Mouse (Mus musculus): ENCODE measurements around the gene Rpn2. TPM values are rescaled to one million over a fixed set of nuclear protein-coding genes. Genes with fewer than 3 reads are reported as not detected.
A peak's percentile ranks its signal among the peaks of the same experiment; 100 is the strongest.

Rpn2 gene
- polyA plus RNA-seq, 1 experiment from 2014 or later: 202 TPM

DNA sequence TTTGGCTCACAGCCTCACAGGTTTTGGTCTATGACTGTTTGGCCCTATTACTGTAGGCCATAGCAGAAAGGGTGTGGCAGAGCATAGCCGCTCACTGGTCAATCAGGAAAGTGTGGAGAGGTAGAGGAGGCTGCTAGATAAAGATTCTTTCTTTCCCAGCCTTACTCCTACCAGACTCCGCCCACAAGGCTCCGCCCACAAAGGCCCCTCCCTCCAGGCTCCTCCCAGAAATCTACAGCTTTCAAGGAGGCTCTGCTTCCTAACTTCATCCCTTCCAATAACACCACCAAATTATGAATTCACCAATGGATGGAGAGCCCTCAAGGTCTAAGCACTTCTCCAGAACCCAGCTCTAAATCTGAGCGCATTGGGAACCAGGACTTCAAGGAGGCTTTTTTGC, 74.4 kb downstream of the Rpn2 start:
- Histone ChIP-seq H3K4me3 (ENCODE audit: low read depth, low read length) (no peak overlapping the region), H3K4me1 (ENCODE audit: control insufficient read depth, insufficient read depth, low read length) (peaks cover 12% of the 10 kb centered on the region), H3K27ac (ENCODE audit: low read depth, low read length) (no peak overlapping the region), H3K9me3 (ENCODE audit: control insufficient read depth, low read length) (no peaks in the 10 kb centered on the region), H3K4me2 (ENCODE audit: low read depth, low read length) (no peak overlapping the region), H3K9ac (replicated peaks; ENCODE audit: low read depth, low read length) (no peak overlapping the region), H3K36me3 (ENCODE audit: control insufficient read depth, insufficient read depth, low read length) (no peaks in the 10 kb centered on the region), H3K27me3 (ENCODE audit: control insufficient read depth, insufficient read depth, low read length) (no peaks in the 10 kb centered on the region)
- no peak for ATAC-seq (ENCODE audit: low read depth)
- WGBS: 70% methylated on average over 4 of the region's 4 CpGs

GRCm38 (mm10) chr2:157354106-157354505, 75.3 kb downstream of the Rpn2 start:
- no peak for ATAC-seq (ENCODE audit: low read depth)

GRCm38 (mm10) chr2:157360028-157360427, 81.2 kb downstream of the Rpn2 start:
- Histone ChIP-seq H3K9me3 (ENCODE audit: control insufficient read depth, low read length) (no peaks in the 10 kb centered on the region), H3K27me3 (ENCODE audit: control insufficient read depth, insufficient read depth, low read length) (no peaks in the 10 kb centered on the region), H3K4me3 (ENCODE audit: low read depth, low read length) (no peak overlapping the region), H3K4me2 (ENCODE audit: low read depth, low read length) (no peak overlapping the region), H3K27ac (ENCODE audit: low read depth, low read length) (no peak overlapping the region), H3K9ac (replicated peaks; ENCODE audit: low read depth, low read length) (no peak overlapping the region), H3K36me3 (ENCODE audit: control insufficient read depth, insufficient read depth, low read length) (no peaks in the 10 kb centered on the region), H3K4me1 (ENCODE audit: control insufficient read depth, insufficient read depth, low read length) (no peaks in the 10 kb centered on the region)
- no peak for ATAC-seq (ENCODE audit: low read depth)
- WGBS: 89% methylated on average over 5 of the region's 5 CpGs

More at GRCm38 (mm10) chr2:157354106-157354505, 75.3 kb downstream of the Rpn2 start:
- H3K27ac ChIP-seq (ENCODE audit: low read depth, low read length): 0 out of 2 replicates have a peak overlapping the region, but pooled peaks have one; percentile 1
- no peaks in the 10 kb centered on the region for H3K9me3 ChIP-seq (ENCODE audit: control insufficient read depth, low read length)
- H3K4me2 ChIP-seq (ENCODE audit: low read depth, low read length): no peak overlapping the region
- no peaks in the 10 kb centered on the region for H3K36me3 ChIP-seq (ENCODE audit: control insufficient read depth, insufficient read depth, low read length)
- no peaks in the 10 kb centered on the region for H3K27me3 ChIP-seq (ENCODE audit: control insufficient read depth, insufficient read depth, low read length)
- H3K4me3 ChIP-seq (ENCODE audit: low read depth, low read length): no peak overlapping the region
- 54% methylated on average over 3 of the region's 3 CpGs for WGBS
- H3K4me1 ChIP-seq (ENCODE audit: control insufficient read depth, insufficient read depth, low read length): peaks cover 5% of the 10 kb centered on the region
- H3K9ac ChIP-seq (replicated peaks; ENCODE audit: low read depth, low read length): no peak overlapping the region

DNA sequence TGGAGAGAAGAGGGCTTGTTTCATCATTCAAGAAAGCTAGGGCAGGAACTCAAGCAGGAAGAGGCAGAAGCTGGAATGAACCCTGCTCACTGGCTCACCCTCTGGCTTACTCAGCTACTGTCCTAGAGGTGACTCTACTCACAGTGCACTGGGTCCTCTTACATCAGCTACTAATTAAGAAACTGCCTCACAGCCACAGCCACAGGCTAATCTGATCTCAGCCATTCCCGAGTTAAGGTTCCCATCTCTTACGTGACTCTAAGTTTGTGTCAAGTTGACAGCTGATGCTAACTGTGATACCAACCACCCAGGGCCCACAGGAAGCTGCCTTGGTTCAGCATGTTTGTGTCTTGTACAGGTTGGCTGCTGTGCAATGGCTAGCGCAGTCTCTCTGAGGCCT, 84.2 kb downstream of the Rpn2 start:
- H3K4me3 ChIP-seq (ENCODE audit: low read depth, low read length): no peak overlapping the region
- H3K9me3 ChIP-seq (ENCODE audit: control insufficient read depth, low read length): no peaks in the 10 kb centered on the region
- H3K4me2 ChIP-seq (ENCODE audit: low read depth, low read length): no peak overlapping the region
- WGBS: 94% methylated on average over 3 of the region's 3 CpGs
- no peaks in the 10 kb centered on the region for H3K36me3 ChIP-seq (ENCODE audit: control insufficient read depth, insufficient read depth, low read length)
- H3K9ac ChIP-seq (replicated peaks; ENCODE audit: low read depth, low read length): no peak overlapping the region
- no peak overlapping the region for H3K27ac ChIP-seq (ENCODE audit: low read depth, low read length)
- H3K4me1 ChIP-seq (ENCODE audit: control insufficient read depth, insufficient read depth, low read length): peaks cover 7% of the 10 kb centered on the region; the same call in 1 of the 2 replicates
- H3K27me3 ChIP-seq (ENCODE audit: control insufficient read depth, insufficient read depth, low read length): no peaks in the 10 kb centered on the region
- no peak for ATAC-seq (ENCODE audit: low read depth)

- Histone ChIP-seq H3K4me1 (ENCODE audit: control insufficient read depth, insufficient read depth, low read length) (peaks cover 21% of the 10 kb centered on the region; the same call in 1 of the 2 replicates), H3K27ac (ENCODE audit: low read depth, low read length) (peak overlapping the region; percentile 88; the same call in 1 of the 2 replicates), H3K4me3 (ENCODE audit: low read depth, low read length) (peak overlapping the region; percentile 92), H3K36me3 (ENCODE audit: control insufficient read depth, insufficient read depth, low read length) (no peaks in the 10 kb centered on the region), H3K9me3 (ENCODE audit: control insufficient read depth, low read length) (no peaks in the 10 kb centered on the region), H3K4me2 (ENCODE audit: low read depth, low read length) (peak overlapping the region; percentile 92), H3K9ac (replicated peaks; ENCODE audit: low read depth, low read length) (peak overlapping the region; percentile 93; the same call in 1 of the 2 replicates), H3K27me3 (ENCODE audit: control insufficient read depth, insufficient read depth, low read length) (no peaks in the 10 kb centered on the region)
- no peak for ATAC-seq (ENCODE audit: low read depth)
- WGBS: 91% methylated on average over 9 of the region's 9 CpGs
Observed at GRCm38 (mm10) chr2:157366762-157367161, 87.9 kb downstream of the Rpn2 start.

DNA sequence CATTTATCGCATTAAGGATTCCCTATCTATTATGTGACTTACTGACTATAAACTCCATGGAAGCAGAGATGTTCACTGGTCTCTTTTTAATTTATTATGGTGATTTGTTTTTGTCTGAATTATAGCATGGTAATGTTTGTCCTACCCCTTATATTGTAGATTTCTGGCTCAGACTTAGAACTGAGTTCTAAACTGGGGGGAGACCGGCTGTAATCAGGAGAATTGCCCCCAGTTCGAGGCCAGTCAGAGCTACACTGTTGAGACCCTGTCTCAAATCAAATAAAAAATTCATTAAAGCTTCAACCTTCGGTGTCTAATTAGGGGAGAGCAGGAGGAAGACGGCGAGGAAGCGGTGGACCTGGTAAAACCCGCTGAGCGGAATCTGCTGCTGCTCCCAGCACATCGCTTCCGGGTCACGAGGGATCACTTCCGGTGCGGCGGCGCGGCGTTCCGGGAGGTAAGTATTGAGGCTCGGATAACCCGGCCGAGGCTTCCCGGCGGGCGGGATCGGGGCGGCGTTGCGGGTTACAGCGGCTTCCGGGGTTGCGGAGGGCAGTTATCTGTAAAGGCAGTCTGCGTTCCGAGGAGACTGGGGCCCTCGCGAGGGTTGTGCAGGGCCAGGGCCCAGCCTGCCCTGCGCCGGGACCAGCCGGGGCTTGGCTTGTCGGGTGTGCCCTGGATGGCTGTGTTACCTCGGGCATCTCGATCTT, 88.5 kb downstream of the Rpn2 start, which contains the start of gene Manbal:
TSS of gene Manbal (plus strand) at position 411 of the 710 bp plus-strand sequence.
- ATAC-seq (ENCODE audit: low read depth): peak; percentile 91
- no peaks in the 10 kb centered on the region for H3K9me3 ChIP-seq (ENCODE audit: control insufficient read depth, low read length)
- peak within 1 kb of the TSS; percentile 92 for H3K4me2 ChIP-seq (ENCODE audit: low read depth, low read length)
- peaks cover 21% of the 10 kb centered on the region; the same call in 1 of the 2 replicates for H3K4me1 ChIP-seq (ENCODE audit: control insufficient read depth, insufficient read depth, low read length)
- H3K4me3 ChIP-seq (ENCODE audit: low read depth, low read length): peak within 1 kb of the TSS; percentile 92
- 4% methylated on average over 42 of the region's 42 CpGs for WGBS
- peak within 1 kb of the TSS; percentile 88 for H3K27ac ChIP-seq (ENCODE audit: low read depth, low read length)
- no peaks in the 10 kb centered on the region for H3K27me3 ChIP-seq (ENCODE audit: control insufficient read depth, insufficient read depth, low read length)
- H3K36me3 ChIP-seq (ENCODE audit: control insufficient read depth, insufficient read depth, low read length): no peaks in the 10 kb centered on the region
- H3K9ac ChIP-seq (replicated peaks; ENCODE audit: low read depth, low read length): peak within 1 kb of the TSS; percentile 93

- Histone ChIP-seq H3K9me3 (ENCODE audit: control insufficient read depth, low read length) (no peaks in the 10 kb centered on the region), H3K27ac (ENCODE audit: low read depth, low read length) (peak overlapping the region; percentile 88), H3K36me3 (ENCODE audit: control insufficient read depth, insufficient read depth, low read length) (no peaks in the 10 kb centered on the region), H3K4me2 (ENCODE audit: low read depth, low read length) (peak overlapping the region; percentile 92), H3K4me3 (ENCODE audit: low read depth, low read length) (peak overlapping the region; percentile 92), H3K4me1 (ENCODE audit: control insufficient read depth, insufficient read depth, low read length) (peaks cover 21% of the 10 kb centered on the region; the same call in 1 of the 2 replicates), H3K9ac (replicated peaks; ENCODE audit: low read depth, low read length) (peak overlapping the region; percentile 93), H3K27me3 (ENCODE audit: control insufficient read depth, insufficient read depth, low read length) (no peaks in the 10 kb centered on the region)
- WGBS: 5% methylated on average over 13 of the region's 13 CpGs
- ATAC-seq (ENCODE audit: low read depth): 0 out of 2 replicates have a peak, but pooled peaks have one; percentile 5
Observed at GRCm38 (mm10) chr2:157367991-157368390, 89.2 kb downstream of the Rpn2 start.

DNA sequence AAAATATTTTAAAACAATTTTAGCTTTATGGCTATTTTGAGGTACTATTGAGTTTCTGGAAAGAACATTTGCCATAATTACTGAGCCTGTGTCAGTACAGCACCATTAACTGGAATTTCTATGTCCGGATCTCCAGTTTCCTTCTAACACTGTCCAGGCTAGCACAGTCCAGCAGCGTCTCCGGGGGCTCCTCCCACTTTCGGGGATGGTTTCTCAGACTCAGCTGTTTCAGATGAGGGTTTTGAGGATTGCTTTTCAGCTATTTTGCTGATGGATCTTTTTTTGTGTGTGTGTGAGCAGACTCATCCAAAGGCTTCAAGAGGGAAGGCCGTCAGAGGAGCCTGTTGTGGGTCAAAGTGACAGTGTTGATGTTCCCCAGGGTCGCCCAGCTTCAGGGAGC, 92.9 kb downstream of the Rpn2 start:
- no peak overlapping the region for H3K4me2 ChIP-seq (ENCODE audit: low read depth, low read length)
- H3K9me3 ChIP-seq (ENCODE audit: control insufficient read depth, low read length): no peaks in the 10 kb centered on the region
- H3K27ac ChIP-seq (ENCODE audit: low read depth, low read length): no peak overlapping the region
- H3K27me3 ChIP-seq (ENCODE audit: control insufficient read depth, insufficient read depth, low read length): no peaks in the 10 kb centered on the region
- peaks cover 31% of the 10 kb centered on the region; the same call in 1 of the 2 replicates for H3K4me1 ChIP-seq (ENCODE audit: control insufficient read depth, insufficient read depth, low read length)
- H3K9ac ChIP-seq (replicated peaks; ENCODE audit: low read depth, low read length): no peak overlapping the region
- H3K4me3 ChIP-seq (ENCODE audit: low read depth, low read length): no peak overlapping the region
- 79% methylated on average over 6 of the region's 6 CpGs for WGBS
- H3K36me3 ChIP-seq (ENCODE audit: control insufficient read depth, insufficient read depth, low read length): no peaks in the 10 kb centered on the region
- no peak for ATAC-seq (ENCODE audit: low read depth)

GRCm38 (mm10) chr2:157373681-157374080, 94.9 kb downstream of the Rpn2 start:
- Histone ChIP-seq H3K27ac (ENCODE audit: low read depth, low read length) (no peak overlapping the region), H3K4me1 (ENCODE audit: control insufficient read depth, insufficient read depth, low read length) (peaks cover 18% of the 10 kb centered on the region; the same call in 1 of the 2 replicates), H3K27me3 (ENCODE audit: control insufficient read depth, insufficient read depth, low read length) (no peaks in the 10 kb centered on the region), H3K4me2 (ENCODE audit: low read depth, low read length) (no peak overlapping the region), H3K4me3 (ENCODE audit: low read depth, low read length) (no peak overlapping the region), H3K9me3 (ENCODE audit: control insufficient read depth, low read length) (no peaks in the 10 kb centered on the region), H3K9ac (replicated peaks; ENCODE audit: low read depth, low read length) (no peak overlapping the region), H3K36me3 (ENCODE audit: control insufficient read depth, insufficient read depth, low read length) (no peaks in the 10 kb centered on the region)
- 88% methylated on average over 3 of the region's 3 CpGs for WGBS
- ATAC-seq (ENCODE audit: low read depth): no peak

Data from neural tube, embryonic 14.5 days (tissue).